Mouse (Mus musculus): Measurements from ENCODE around the gene C330007P06Rik. TPM values are rescaled to one million over a fixed set of nuclear protein-coding genes. Genes with fewer than 3 reads are reported as not detected.

C330007P06Rik gene
- polyA plus RNA-seq, 1 experiment from 2014 or later = 23.9 TPM

DNA sequence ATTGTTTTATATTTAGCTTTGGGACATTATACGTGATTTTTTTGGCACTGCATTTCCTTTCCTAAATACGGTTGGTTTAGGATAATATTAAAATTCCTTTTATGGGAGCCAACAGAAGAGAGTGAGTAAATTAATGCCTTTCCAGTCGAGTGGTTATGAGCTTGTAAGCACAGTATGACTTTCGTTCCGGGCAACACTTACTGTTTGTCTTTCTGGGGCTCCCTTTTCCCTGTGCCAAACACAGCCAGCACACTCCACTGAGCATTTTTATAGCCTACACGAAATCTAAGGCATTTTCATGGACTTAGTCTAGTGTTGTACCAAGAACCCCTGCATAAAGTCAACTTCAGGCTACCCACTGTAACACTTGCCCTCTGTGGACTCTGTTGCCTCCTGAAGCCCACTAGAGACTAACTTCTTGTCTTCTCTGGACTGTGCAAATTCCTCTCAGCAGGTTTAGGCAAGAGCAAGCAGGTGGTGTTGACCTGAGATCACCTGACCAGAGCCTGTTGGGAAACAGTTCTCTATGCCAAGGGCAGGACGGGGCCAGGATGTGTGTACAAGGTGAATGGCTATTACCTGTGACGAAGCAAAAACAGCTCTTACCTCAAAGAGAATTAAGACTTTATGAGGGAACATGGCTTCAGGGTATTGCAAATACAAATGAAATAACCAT is 59.6 kb downstream of the C330007P06Rik start:
- no peak overlapping the region for H3K4me2 ChIP-seq (ENCODE audit: low read length)
- H3K4me1 ChIP-seq (ENCODE audit: control insufficient read depth, insufficient read depth, low read length) = no peaks in the 10 kb centered on the region
- H3K9me3 ChIP-seq (replicated peaks; ENCODE audit: control insufficient read depth, low read length) = no peaks in the 10 kb centered on the region
- no peaks in the 10 kb centered on the region for H3K36me3 ChIP-seq (ENCODE audit: control insufficient read depth, insufficient read depth, low read length)
- H3K27me3 ChIP-seq (replicated peaks; ENCODE audit: control insufficient read depth, insufficient read depth, low read length) = no peaks in the 10 kb centered on the region
- WGBS = 69% methylated on average over 8 of the region's 8 CpGs
- DNase-seq (ENCODE audit: low spot score) = no peak
- no peak overlapping the region for H3K4me3 ChIP-seq (ENCODE audit: low read depth, low read length)
- H3K9ac ChIP-seq (ENCODE audit: low read length) = no peak overlapping the region
- no peak for ATAC-seq
- no peak overlapping the region for H3K27ac ChIP-seq (ENCODE audit: low read depth, low read length)

DNA sequence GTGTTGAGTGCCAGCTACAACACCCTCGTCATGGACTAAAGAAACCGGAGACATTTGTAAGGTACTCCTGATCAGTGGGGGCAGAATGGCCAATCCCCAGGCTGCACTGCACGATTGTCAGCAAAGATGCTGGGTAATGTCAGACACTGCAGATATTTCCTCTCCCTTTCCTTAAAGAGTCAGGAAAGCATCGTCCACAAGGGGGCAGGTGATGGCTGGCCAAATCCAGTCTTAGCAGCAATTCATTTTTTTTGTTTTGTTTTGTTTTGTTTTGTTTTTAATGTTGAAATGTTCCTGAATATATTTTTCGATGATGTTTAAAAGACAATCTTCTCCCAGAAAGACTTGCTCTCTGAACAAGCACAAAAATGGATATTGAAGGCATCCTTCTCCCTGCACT is 62.5 kb downstream of the C330007P06Rik start:
- no peaks in the 10 kb centered on the region; the same call in 1 of the 2 replicates for H3K4me1 ChIP-seq (ENCODE audit: control insufficient read depth, insufficient read depth, low read length)
- ATAC-seq (no peak), DNase-seq (ENCODE audit: low spot score) (peak; percentile 56)
- no peaks in the 10 kb centered on the region for H3K36me3 ChIP-seq (ENCODE audit: control insufficient read depth, insufficient read depth, low read length)
- H3K4me2 ChIP-seq (ENCODE audit: low read length) = no peak overlapping the region
- WGBS = 47% methylated on average over 5 of the region's 5 CpGs
- no peak overlapping the region for H3K27ac ChIP-seq (ENCODE audit: low read depth, low read length)
- H3K4me3 ChIP-seq (ENCODE audit: low read depth, low read length) = no peak overlapping the region
- H3K9me3 ChIP-seq (replicated peaks; ENCODE audit: control insufficient read depth, low read length) = no peaks in the 10 kb centered on the region
- H3K9ac ChIP-seq (ENCODE audit: low read length) = no peak overlapping the region
- no peaks in the 10 kb centered on the region for H3K27me3 ChIP-seq (replicated peaks; ENCODE audit: control insufficient read depth, insufficient read depth, low read length)

DNA sequence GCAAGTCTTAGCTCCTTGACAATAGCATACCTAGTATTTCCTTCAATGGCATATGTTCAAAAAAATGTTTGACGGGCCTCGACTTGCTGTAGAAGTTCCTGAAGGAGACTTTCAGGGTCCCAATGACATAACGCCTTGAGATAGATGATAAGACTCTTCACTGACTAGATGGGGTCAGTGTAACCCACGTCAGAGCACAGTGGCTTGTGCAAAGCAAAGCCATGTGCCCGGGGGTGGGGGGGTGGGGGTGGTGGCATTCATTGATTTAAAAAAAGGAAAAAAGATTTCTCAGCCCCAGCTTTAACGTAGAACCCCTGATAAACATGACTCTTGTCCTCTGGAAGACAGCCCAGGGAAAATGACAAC is 65.6 kb downstream of the C330007P06Rik start:
- H3K4me1 ChIP-seq (ENCODE audit: control insufficient read depth, insufficient read depth, low read length) = no peaks in the 10 kb centered on the region; the same call in 1 of the 2 replicates
- H3K4me2 ChIP-seq (ENCODE audit: low read length) = peak overlapping the region; percentile 47; the same call in 1 of the 2 replicates
- DNase-seq (ENCODE audit: low spot score) (no peak), ATAC-seq (peak; percentile 38; the same call in 1 of the 2 replicates)
- peak overlapping the region; percentile 17; the same call in 1 of the 2 replicates for H3K4me3 ChIP-seq (ENCODE audit: low read depth, low read length)
- 76% methylated on average over 6 of the region's 6 CpGs for WGBS
- H3K36me3 ChIP-seq (ENCODE audit: control insufficient read depth, insufficient read depth, low read length) = no peaks in the 10 kb centered on the region
- H3K9me3 ChIP-seq (replicated peaks; ENCODE audit: control insufficient read depth, low read length) = no peaks in the 10 kb centered on the region
- no peak overlapping the region for H3K9ac ChIP-seq (ENCODE audit: low read length)
- no peaks in the 10 kb centered on the region for H3K27me3 ChIP-seq (replicated peaks; ENCODE audit: control insufficient read depth, insufficient read depth, low read length)
- peak overlapping the region; percentile 49 for H3K27ac ChIP-seq (ENCODE audit: low read depth, low read length)

DNA sequence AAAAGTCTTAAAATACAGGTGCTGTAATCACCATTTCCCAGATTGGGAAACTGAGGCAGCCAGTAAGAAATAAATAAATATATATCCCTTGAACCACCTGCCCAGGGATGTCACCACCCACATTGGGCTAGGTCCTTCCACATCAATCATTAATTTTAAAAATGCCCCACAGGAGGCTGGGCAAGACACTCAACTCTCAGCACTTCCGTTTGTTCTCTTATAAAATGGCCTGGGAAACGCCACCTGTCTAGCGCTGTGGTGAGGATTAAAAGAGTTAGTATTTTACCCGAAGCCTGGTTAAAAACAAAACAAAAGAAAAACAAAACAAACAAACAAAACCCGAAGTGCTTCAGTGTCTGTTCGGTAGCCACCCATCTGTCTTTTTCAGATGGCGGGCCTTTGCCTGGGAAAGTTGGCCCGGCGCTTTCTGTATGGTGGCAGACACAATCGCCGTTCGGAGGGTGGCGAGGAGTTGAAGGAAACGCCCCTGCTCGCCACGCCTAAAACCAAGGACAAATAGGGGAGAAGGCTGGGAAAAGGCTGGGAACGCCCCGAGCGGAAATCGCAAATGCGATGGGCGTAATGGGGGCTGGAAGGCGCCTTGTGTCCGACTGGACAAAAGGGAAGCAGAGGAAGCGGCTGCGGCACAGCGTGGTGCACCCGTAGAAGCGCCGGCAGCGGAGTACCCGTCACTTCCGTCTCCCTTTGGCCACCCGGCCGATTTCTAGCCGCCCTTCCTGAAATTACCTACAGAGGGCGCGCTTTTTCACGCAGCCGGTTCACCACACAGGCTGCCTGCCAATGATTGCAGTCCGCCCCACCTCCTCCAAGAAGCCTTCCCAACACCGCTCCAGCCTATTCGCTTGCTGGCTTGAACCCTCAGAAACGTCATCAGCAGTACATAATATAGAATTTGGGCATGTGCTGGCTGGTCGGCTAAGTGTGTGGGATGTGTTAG is 66.3 kb downstream of the C330007P06Rik start:
- DNase-seq (ENCODE audit: low spot score) (peak; percentile 86), ATAC-seq (peak; percentile 91)
- Histone ChIP-seq H3K4me1 (ENCODE audit: control insufficient read depth, insufficient read depth, low read length) (no peaks in the 10 kb centered on the region; the same call in 1 of the 2 replicates), H3K36me3 (ENCODE audit: control insufficient read depth, insufficient read depth, low read length) (no peaks in the 10 kb centered on the region), H3K27me3 (replicated peaks; ENCODE audit: control insufficient read depth, insufficient read depth, low read length) (no peaks in the 10 kb centered on the region), H3K27ac (ENCODE audit: low read depth, low read length) (peak overlapping the region; percentile 49), H3K9ac (ENCODE audit: low read length) (peak overlapping the region; percentile 48; the same call in 1 of the 2 replicates), H3K4me3 (ENCODE audit: low read depth, low read length) (peak overlapping the region; percentile 17), H3K4me2 (ENCODE audit: low read length) (peak overlapping the region; percentile 47), H3K9me3 (replicated peaks; ENCODE audit: control insufficient read depth, low read length) (no peaks in the 10 kb centered on the region)
- WGBS = 35% methylated on average over 45 of the region's 45 CpGs

DNA sequence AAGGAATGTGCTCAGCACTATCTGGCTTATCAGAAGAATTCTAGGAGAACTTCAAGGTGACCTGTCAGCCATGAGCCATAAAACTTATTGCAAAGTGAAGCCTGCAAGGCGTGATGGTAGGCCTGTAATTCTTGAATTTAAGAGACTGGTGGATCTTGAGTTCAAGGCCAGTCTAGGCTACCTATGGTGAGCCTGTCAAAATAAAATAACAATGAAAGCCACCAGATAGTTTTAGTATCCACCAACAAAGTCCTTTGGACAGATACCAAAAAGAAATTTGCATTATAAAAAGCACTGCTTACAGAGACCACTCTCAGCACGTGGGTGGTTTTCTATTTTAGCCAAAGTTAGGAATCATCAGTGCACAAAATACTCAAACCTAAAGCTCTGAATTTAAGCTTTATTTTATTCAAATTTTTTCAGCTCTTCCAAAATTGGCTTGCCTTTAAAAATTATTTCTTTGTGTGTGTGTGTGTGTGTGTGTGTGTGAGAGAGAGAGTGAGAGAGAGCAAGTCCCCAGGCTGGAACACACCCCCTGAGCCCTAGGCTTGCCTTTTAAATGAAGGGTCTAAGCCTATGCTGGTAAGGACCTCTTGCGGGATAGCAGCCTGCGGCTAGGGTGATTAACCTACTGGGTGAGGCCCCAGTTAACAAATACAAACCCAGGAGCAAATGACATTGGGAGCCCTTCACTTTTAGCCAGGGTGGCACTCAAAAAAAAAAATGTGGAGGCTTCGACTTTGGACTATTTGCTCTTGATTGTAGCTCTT is 68.3 kb downstream of the C330007P06Rik start:
- H3K36me3 ChIP-seq (ENCODE audit: control insufficient read depth, insufficient read depth, low read length) = no peaks in the 10 kb centered on the region
- DNase-seq (ENCODE audit: low spot score) (no peak), ATAC-seq (no peak)
- no peak overlapping the region for H3K9ac ChIP-seq (ENCODE audit: low read length)
- H3K4me1 ChIP-seq (ENCODE audit: control insufficient read depth, insufficient read depth, low read length) = no peaks in the 10 kb centered on the region; the same call in 1 of the 2 replicates
- 49% methylated on average over 5 of the region's 5 CpGs for WGBS
- H3K4me2 ChIP-seq (ENCODE audit: low read length) = no peak overlapping the region
- H3K27ac ChIP-seq (ENCODE audit: low read depth, low read length) = no peak overlapping the region
- no peak overlapping the region for H3K4me3 ChIP-seq (ENCODE audit: low read depth, low read length)
- no peaks in the 10 kb centered on the region for H3K9me3 ChIP-seq (replicated peaks; ENCODE audit: control insufficient read depth, low read length)
- no peaks in the 10 kb centered on the region for H3K27me3 ChIP-seq (replicated peaks; ENCODE audit: control insufficient read depth, insufficient read depth, low read length)

DNA sequence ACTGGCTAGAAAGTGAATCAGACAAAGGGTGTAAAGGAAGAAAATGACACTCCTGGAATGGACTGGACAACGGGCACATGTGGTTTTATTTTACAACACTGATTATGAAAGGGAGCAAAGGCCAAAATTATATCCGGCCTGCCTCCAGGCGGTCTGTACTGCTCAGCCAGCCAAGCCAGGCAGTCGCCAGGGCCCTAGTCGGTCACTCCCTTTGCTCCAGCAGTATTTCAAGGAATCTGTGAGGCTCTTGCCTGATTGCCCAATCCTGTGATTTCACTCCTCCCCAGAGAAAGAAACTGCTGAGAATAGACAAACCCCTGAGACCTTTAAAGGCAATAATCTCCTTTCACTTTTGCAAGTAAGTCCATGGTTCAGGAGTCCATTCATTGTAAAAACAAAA is 69.7 kb downstream of the C330007P06Rik start:
- Histone ChIP-seq H3K9me3 (replicated peaks; ENCODE audit: control insufficient read depth, low read length) (no peaks in the 10 kb centered on the region), H3K4me3 (ENCODE audit: low read depth, low read length) (no peak overlapping the region), H3K36me3 (ENCODE audit: control insufficient read depth, insufficient read depth, low read length) (no peaks in the 10 kb centered on the region), H3K4me1 (ENCODE audit: control insufficient read depth, insufficient read depth, low read length) (no peaks in the 10 kb centered on the region; the same call in 1 of the 2 replicates), H3K27me3 (replicated peaks; ENCODE audit: control insufficient read depth, insufficient read depth, low read length) (no peaks in the 10 kb centered on the region), H3K27ac (ENCODE audit: low read depth, low read length) (no peak overlapping the region), H3K9ac (ENCODE audit: low read length) (no peak overlapping the region), H3K4me2 (ENCODE audit: low read length) (no peak overlapping the region)
- no peak for DNase-seq (ENCODE audit: low spot score)
- 78% methylated on average over 5 of the region's 5 CpGs for WGBS
- no peak for ATAC-seq

DNA sequence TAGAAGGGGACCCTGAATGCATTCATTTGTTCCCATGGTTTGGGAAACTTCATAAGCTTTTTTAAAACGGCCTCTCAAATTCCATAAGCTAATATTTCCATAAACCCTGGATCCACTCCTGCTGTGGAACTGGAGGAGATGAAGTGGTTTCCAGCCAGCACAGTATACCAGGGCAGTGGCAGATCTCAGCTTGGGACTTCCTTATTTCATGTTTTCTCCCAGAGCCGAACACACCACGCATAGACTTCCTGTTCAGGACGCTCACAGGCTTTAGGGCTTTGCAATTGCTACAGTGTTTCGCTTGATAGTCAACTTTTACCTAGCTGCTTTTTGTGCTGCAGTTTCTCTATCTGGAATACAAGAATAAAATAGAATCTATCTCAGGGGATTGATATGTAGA is 70.7 kb downstream of the C330007P06Rik start:
- H3K4me2 ChIP-seq (ENCODE audit: low read length) = no peak overlapping the region
- DNase-seq (ENCODE audit: low spot score) (no peak), ATAC-seq (no peak)
- H3K4me1 ChIP-seq (ENCODE audit: control insufficient read depth, insufficient read depth, low read length) = no peaks in the 10 kb centered on the region; the same call in 1 of the 2 replicates
- no peak overlapping the region for H3K4me3 ChIP-seq (ENCODE audit: low read depth, low read length)
- 83% methylated on average over 5 of the region's 5 CpGs for WGBS
- no peak overlapping the region for H3K9ac ChIP-seq (ENCODE audit: low read length)
- H3K36me3 ChIP-seq (ENCODE audit: control insufficient read depth, insufficient read depth, low read length) = 0 out of 2 replicates have a peak, but pooled peaks cover 1% of the 10 kb centered on the region
- no peaks in the 10 kb centered on the region for H3K27me3 ChIP-seq (replicated peaks; ENCODE audit: control insufficient read depth, insufficient read depth, low read length)
- H3K9me3 ChIP-seq (replicated peaks; ENCODE audit: control insufficient read depth, low read length) = no peaks in the 10 kb centered on the region
- no peak overlapping the region for H3K27ac ChIP-seq (ENCODE audit: low read depth, low read length)

DNA sequence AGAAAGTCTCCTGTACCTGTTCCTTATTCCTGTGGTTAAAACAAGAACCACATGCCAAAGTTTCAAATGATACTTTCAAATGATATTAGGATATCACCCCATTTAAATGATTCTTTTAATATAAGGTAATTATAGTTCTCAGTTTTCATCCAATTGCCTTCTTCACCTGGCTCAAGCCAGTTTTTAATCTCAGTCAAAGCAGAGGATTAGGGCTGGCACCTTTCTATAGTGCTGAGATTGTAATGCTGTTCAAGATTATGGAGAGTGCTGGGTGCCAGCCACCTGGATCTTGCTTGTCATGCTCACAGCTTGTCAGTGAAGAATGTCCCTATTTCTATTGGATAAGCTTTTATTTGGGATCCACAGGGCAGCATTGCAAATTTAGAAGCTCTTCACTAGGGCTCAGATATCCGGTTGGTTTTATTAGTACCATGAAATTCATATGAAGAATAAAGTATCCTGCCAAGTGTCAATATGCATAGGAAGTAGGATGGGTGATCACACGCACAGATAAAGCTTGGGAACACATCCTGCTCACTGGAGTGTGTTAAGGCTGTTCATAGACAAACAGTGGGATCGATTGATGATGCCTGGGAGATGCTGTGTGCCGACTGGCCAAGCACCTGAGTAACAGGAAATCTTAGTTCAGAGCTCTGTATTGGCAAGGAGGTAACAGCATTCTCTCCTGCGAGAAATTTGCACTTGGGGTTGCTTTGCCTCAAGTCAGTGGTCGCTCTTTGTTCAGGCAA is 74.6 kb downstream of the C330007P06Rik start:
- WGBS = 55% methylated on average over 6 of the region's 6 CpGs
- no peaks in the 10 kb centered on the region for H3K27me3 ChIP-seq (replicated peaks; ENCODE audit: control insufficient read depth, insufficient read depth, low read length)
- no peak for ATAC-seq

More for the DNA sequence above, 74.6 kb downstream of the C330007P06Rik start:
- no peaks in the 10 kb centered on the region for H3K4me1 ChIP-seq (ENCODE audit: control insufficient read depth, insufficient read depth, low read length)
- H3K9ac ChIP-seq (ENCODE audit: low read length) = no peak overlapping the region
- H3K4me2 ChIP-seq (ENCODE audit: low read length) = no peak overlapping the region
- H3K36me3 ChIP-seq (ENCODE audit: control insufficient read depth, insufficient read depth, low read length) = 0 out of 2 replicates have a peak, but pooled peaks cover 11% of the 10 kb centered on the region
- H3K27ac ChIP-seq (ENCODE audit: low read depth, low read length) = no peak overlapping the region
- H3K4me3 ChIP-seq (ENCODE audit: low read depth, low read length) = no peak overlapping the region
- H3K9me3 ChIP-seq (replicated peaks; ENCODE audit: control insufficient read depth, low read length) = no peaks in the 10 kb centered on the region
- no peak for DNase-seq (ENCODE audit: low spot score)

Data from forebrain, embryonic 14.5 days (tissue).